Mouse (Mus musculus) myocyte (in vitro differentiated cells): ENCODE data around the gene Sclt1.

Experiments used
- CEBPB ChIP-seq: IDR thresholded peaks from 2 replicates; pipeline ENCODE4 v1.6.1; 2011; ENCODE audit warnings: mild to moderate bottlenecking, moderate library complexity; ENCODE audit not compliant: poor library complexity, insufficient read depth, severe bottlenecking
- MYOG ChIP-seq, 3 experiments: IDR thresholded peaks; one replicate each; pipeline ENCODE4 v1.6.1; 2011; ENCODE audit warnings: control low read depth in 2 of 3, low read depth in 2 of 3, mild to moderate bottlenecking in 2 of 3; ENCODE audit not compliant: insufficient read length in 2 of 3, control insufficient read depth in 1 of 3, insufficient read depth in 1 of 3
- POLR2A ChIP-seq: IDR thresholded peaks from one replicate; pipeline ENCODE4 v1.6.1; 2011; ENCODE audit warnings: low read depth, mild to moderate bottlenecking, control low read depth, moderate library complexity; ENCODE audit not compliant: insufficient read length
- POLR2AphosphoS2 ChIP-seq: IDR thresholded peaks from one replicate; pipeline ENCODE4 v1.6.1; 2011; ENCODE audit warnings: low read depth, control low read depth; ENCODE audit not compliant: insufficient read length
- SRF ChIP-seq: IDR thresholded peaks from one replicate; pipeline ENCODE4 v1.6.1; 2011; ENCODE audit warnings: low read depth; ENCODE audit not compliant: control insufficient read depth, insufficient read length
- USF1 ChIP-seq: IDR thresholded peaks from one replicate; pipeline ENCODE4 v1.6.1; 2011; ENCODE audit warnings: low read depth, mild to moderate bottlenecking, control low read depth, moderate library complexity

DNA sequence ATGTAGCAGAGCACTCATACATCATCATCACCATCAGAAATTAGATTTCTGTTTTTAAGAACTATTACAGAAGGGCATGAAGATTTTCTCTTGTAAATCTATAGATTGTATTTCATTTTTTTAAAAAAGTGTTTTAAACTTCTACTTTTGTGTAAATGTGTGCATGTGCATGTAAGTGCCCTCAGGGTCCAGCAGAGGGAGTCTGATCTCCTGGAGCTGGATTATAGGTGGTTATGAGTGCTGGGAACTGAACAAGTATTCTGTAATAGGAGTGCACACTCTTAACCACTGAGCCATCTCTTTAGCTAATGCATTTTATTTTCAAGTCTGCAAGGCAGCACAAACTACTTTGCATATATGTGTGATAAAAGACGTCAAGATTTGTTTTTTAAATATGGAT lies 86.7 kb downstream of the Sclt1 start:
- no peak for TF ChIP-seq MYOG (IDR thresholded peaks at IDR 0.05; ENCODE audit: control insufficient read depth in 1 of 3, insufficient read depth in 1 of 3, insufficient read length in 2 of 3, low read depth in 2 of 3)
- no peak for TF ChIP-seq USF1
- no peak for TF ChIP-seq POLR2A
- no peak for TF ChIP-seq POLR2AphosphoS2
- no peak for TF ChIP-seq CEBPB
- TF ChIP-seq SRF: no peak
